Mouse (Mus musculus) forebrain, postnatal 0 days (tissue): ENCODE measurements at regions not wholly inside any gene's neighbourhood (a gene's known extent, or its start where the extent isn't known, plus 50 kb on each side); places are given as distances from the start of the nearest gene placed in this dataset.
A peak's percentile ranks its signal among the peaks of the same experiment; 100 is the strongest.
"Not testable (repeated sequence)": the region's sequence is repeated elsewhere in the genome, so short reads cannot be mapped to it uniquely, and the experiment has no call there.

Experiments
- ATAC-seq: fragments of 200-750 bp; cut with Nextera tagmentation; 2 replicates; pipeline ENCODE4 v1.8.0; 2017; ENCODE audit warnings: mild to moderate bottlenecking, moderate library complexity
- DNase-seq: peaks from one replicate; pipeline ENCODE4 v3.0.0-alpha.2; 2015
- H3K27ac ChIP-seq: fragments of 300-500 bp; sonication (generic); 2 replicates; pipeline ENCODE4 v1.5.1; 2014; ENCODE audit warnings: low read depth, mild to moderate bottlenecking, antibody characterized with exemption, low read length, moderate library complexity, mixed read lengths
- H3K27me3 ChIP-seq: fragments of 300-500 bp; sonication (generic); 2 replicates; pipeline ENCODE4 v1.6.1; 2014; ENCODE audit warnings: mild to moderate bottlenecking, low read length, mixed read lengths; ENCODE audit not compliant: insufficient read depth
- H3K36me3 ChIP-seq: fragments of 300-500 bp; sonication (generic); 2 replicates; pipeline ENCODE4 v1.6.1; 2014; ENCODE audit warnings: mild to moderate bottlenecking, moderate library complexity; ENCODE audit not compliant: insufficient read depth
- H3K4me1 ChIP-seq: fragments of 300-500 bp; sonication (generic); 2 replicates; pipeline ENCODE4 v1.6.1; 2014; ENCODE audit warnings: antibody characterized with exemption; ENCODE audit not compliant: insufficient read depth
- H3K4me2 ChIP-seq: fragments of 300-500 bp; sonication (generic); 2 replicates; pipeline ENCODE4 v1.6.1; 2014; ENCODE audit warnings: low read depth, mild to moderate bottlenecking, moderate library complexity
- H3K4me3 ChIP-seq: fragments of 300-500 bp; sonication (generic); 2 replicates; pipeline ENCODE4 v1.5.1; 2014; ENCODE audit warnings: low read depth, low read length, mixed read lengths
- H3K9ac ChIP-seq: fragments of 300-500 bp; sonication (generic); 2 replicates; pipeline ENCODE4 v1.6.1; 2014; ENCODE audit warnings: mild to moderate bottlenecking
- H3K9me3 ChIP-seq: fragments of 300-500 bp; sonication (generic); 2 replicates; pipeline ENCODE4 v1.6.1; 2016; ENCODE audit warnings: low read length
- CTCF ChIP-seq: sonication (generic); IDR thresholded peaks from 2 replicates; pipeline ENCODE4 v1.5.1; 2016; ENCODE audit warnings: antibody characterized with exemption, control low read depth, low read depth
- WGBS: fragments of 180-500 bp; shearing (Covaris S2); extraction: QIAGEN DNeasy Blood & Tissue Kit; methylation state at CpG from one replicate; pipeline ENCODE4 v1.1.7; 2014; 5-methylcytosine and 5-hydroxymethylcytosine counted together

DNA sequence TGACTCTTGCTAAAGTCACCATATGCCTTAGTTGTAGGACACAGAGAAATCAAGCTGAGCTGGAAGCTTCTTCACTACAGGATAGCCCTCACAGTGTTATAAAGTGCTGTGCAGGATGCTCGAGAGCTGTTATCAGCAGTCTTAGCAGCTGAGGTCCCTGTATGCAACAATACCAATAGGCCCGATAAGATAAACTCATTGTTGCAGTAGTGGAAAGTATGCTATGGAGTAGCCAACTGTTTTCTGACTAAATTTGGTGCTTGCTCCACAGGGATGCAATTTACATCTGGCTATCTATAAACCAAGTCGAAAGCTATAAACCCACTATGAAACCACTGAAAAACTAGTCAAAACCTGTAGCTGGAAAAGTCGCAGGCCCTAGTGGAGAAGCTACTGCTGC lies 715.3 kb upstream of the Diaph2 start:
- no peak overlapping the region for H3K4me3 ChIP-seq
- ATAC-seq: no peak
- no peaks in the 10 kb centered on the region for H3K27me3 ChIP-seq
- no peak for TF ChIP-seq CTCF
- H3K4me1 ChIP-seq: no peaks in the 10 kb centered on the region
- no peak overlapping the region for H3K9ac ChIP-seq
- WGBS: 83% methylated on average over 4 of the region's 4 CpGs
- no peaks in the 10 kb centered on the region for H3K9me3 ChIP-seq
- H3K4me2 ChIP-seq: no peak overlapping the region
- no peak for DNase-seq
- no peak overlapping the region for H3K27ac ChIP-seq
- H3K36me3 ChIP-seq: no peaks in the 10 kb centered on the region

DNA sequence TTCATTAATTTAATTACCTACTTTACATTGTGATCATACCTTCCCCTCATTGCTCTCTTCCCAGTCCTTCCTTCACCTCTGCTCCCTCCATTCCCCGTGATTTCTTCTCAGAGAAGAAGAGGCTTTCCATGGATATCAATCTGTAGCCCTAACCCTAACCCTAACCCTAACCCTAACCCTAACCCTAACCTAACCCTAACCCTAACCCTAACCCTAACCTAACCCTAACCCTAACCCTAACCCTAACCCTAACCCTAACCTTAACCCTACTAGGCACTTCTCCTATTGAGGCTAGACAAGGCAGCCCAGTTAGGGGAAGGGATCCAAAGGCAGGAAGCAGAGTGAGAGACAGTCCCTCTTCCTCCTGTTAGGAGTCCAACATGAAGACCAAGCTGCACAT lies 693.1 kb upstream of the Diaph2 start:
- not testable (repeated sequence) for H3K9me3 ChIP-seq

DNA sequence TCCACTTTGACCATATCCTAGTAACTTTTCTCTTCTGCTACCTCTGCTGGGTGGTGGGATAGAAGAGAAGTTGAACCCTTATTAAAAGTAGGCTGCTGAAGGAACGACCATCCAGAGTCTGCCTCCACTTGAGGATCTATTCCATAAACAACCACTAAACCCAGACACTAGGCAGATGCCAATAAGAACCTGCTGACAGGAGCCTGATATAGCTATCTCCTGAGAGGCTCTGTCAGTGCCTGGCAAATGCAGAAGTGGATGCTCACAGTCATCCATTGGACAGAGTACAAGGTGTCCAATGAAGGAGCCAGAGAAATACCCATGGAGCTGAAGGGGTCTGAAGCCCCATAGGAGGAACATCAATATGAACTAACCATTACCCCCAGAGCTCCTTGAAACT lies 653.7 kb upstream of the Diaph2 start:
- not testable (repeated sequence) for DNase-seq
- WGBS: 63% methylated on average over 1 of the region's 1 CpGs

More for the DNA sequence above, 693.1 kb upstream of the Diaph2 start:
- H3K4me1 ChIP-seq, H3K4me2 ChIP-seq, H3K9ac ChIP-seq, H3K4me3 ChIP-seq, DNase-seq, ATAC-seq, H3K27ac ChIP-seq, H3K27me3 ChIP-seq, H3K36me3 ChIP-seq: not testable (repeated sequence)
- 71% methylated on average over 1 of the region's 1 CpGs for WGBS

DNA sequence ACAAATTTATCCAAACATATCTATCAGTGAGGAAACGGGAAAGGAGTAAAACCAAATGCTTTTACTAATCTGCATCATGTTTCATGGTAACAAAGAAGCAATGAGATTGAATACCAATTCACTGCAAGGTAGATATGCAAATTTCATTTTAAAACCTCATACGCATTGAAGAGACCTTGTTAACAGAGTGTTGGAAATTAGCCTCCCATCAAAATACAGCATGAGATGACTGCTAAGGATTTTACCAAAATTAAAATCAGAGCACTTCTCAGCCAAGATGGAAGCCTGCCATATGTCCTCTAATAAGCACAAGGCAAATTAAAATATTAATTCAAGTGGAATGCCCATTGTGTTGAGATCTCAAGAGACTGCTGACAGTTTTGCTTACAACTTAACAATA lies 651.2 kb upstream of the Diaph2 start:
- ATAC-seq: no peak; the same call in 1 of the 2 replicates
- Histone ChIP-seq H3K4me2 (no peak overlapping the region), H3K4me1 (no peaks in the 10 kb centered on the region), H3K36me3 (no peaks in the 10 kb centered on the region), H3K9ac (no peak overlapping the region), H3K9me3 (no peaks in the 10 kb centered on the region), H3K4me3 (no peak overlapping the region), H3K27me3 (no peaks in the 10 kb centered on the region), H3K27ac (no peak overlapping the region)
- no peak for TF ChIP-seq CTCF
- DNase-seq: peak; percentile 30
- 30% methylated on average over 2 of the region's 2 CpGs for WGBS

More for the DNA sequence above, 653.7 kb upstream of the Diaph2 start:
- not testable (repeated sequence) for ATAC-seq, H3K4me2 ChIP-seq, H3K27ac ChIP-seq, H3K4me3 ChIP-seq, H3K36me3 ChIP-seq, H3K27me3 ChIP-seq, H3K9ac ChIP-seq, H3K9me3 ChIP-seq, H3K4me1 ChIP-seq

DNA sequence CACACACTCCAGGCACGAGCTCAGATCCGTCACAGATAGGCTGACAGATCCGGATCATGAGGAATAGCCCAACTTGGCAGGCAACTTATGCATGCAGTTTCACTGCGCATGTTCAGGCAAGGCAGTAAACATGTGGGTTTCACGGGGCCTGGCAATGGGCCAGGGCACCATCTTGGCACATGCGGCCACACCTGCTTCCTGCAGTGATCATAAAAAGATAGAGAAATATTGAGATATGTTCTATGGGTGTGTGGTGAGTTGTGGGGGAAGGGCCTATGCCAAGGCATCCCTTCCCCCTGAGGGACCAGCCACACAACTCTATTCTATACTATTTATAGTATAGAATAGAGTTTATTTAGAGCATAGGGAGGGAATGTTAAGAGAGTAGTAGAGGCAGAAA lies 647.3 kb upstream of the Diaph2 start:
- Histone ChIP-seq H3K9ac (no peak overlapping the region), H3K4me3 (no peak overlapping the region), H3K4me2 (no peak overlapping the region), H3K27ac (no peak overlapping the region), H3K4me1 (no peaks in the 10 kb centered on the region), H3K27me3 (no peaks in the 10 kb centered on the region), H3K9me3 (no peaks in the 10 kb centered on the region), H3K36me3 (no peaks in the 10 kb centered on the region)
- TF ChIP-seq CTCF: no peak
- DNase-seq (no peak), ATAC-seq (no peak)
- WGBS: 77% methylated on average over 6 of the region's 6 CpGs

DNA sequence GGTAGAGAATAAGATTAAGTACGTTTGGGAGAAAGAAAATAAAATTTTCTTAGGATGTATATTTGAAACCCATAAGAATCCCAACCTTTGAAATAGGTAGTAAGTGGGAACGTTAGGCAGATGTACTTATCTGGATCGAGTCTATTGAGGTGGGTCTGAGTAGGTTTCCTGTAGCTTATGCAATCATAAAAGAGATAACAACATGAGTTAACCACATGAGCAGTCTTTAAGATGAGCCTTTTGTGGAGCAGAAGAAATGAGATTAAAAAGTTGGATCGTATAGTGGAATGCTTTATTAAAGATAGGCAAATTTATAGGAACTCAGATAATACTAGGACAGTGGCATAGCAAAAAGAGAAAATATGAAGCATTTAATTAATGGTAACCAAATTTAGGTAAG lies 646.3 kb upstream of the Diaph2 start:
- H3K9ac ChIP-seq: no peak overlapping the region
- H3K9me3 ChIP-seq: no peaks in the 10 kb centered on the region
- H3K4me1 ChIP-seq: no peaks in the 10 kb centered on the region
- no peaks in the 10 kb centered on the region for H3K36me3 ChIP-seq
- H3K4me2 ChIP-seq: no peak overlapping the region
- ATAC-seq (no peak), DNase-seq (no peak)
- H3K4me3 ChIP-seq: no peak overlapping the region
- TF ChIP-seq CTCF: no peak
- 81% methylated on average over 4 of the region's 4 CpGs for WGBS
- no peak overlapping the region for H3K27ac ChIP-seq
- H3K27me3 ChIP-seq: no peaks in the 10 kb centered on the region
